Comparison of ENCODE assay signal across 27 mouse cellular contexts in genomic region chr9:71697189-71697588, GRCm38 (mm10).
DNase-seq lines count a peak whose midpoint lies in the region; ATAC-seq and TF ChIP-seq lines count a peak whose summit lies in the region.
"Had no signal": no experiment of that assay in that cellular context is flagged by ENCODE, and none has a peak within 500 bp of the region (broad histone marks: within the 10 kb centered on the region; RNA-seq: fewer than 3 reads in every experiment).

No protein-coding gene starts in this region.

- H3K36me3 ChIP-seq in heart, embryonic 12.5 days, result peaks cover 15% of the 10 kb centered on the region
- peaks cover under 1% of the 10 kb centered on the region; the same call in 1 of the 2 replicates for H3K36me3 ChIP-seq in liver, adult 2 months (ENCODE audit: control insufficient read depth, insufficient read depth, low read length)
- H3K36me3 ChIP-seq in liver, embryonic 11.5 days (ENCODE audit: control insufficient read depth, insufficient read depth, low read length), result no peaks in the 10 kb centered on the region
- no peaks in the 10 kb centered on the region for H3K36me3 ChIP-seq in intestine, embryonic 15.5 days
- H3K36me3 ChIP-seq: G1E; hindbrain, embryonic 12.5 days; limb, embryonic 10.5 days; limb, embryonic 15.5 days; liver, embryonic 15.5 days; lung, embryonic 15.5 days; neural tube, embryonic 12.5 days had no signal

- H3K9me3 ChIP-seq in heart, embryonic 12.5 days (replicated peaks), result no peaks in the 10 kb centered on the region
- no peaks in the 10 kb centered on the region for H3K9me3 ChIP-seq in liver, embryonic 11.5 days (ENCODE audit: control insufficient read depth, low read length)
- no peaks in the 10 kb centered on the region for H3K9me3 ChIP-seq in intestine, embryonic 15.5 days
- H3K9me3 ChIP-seq: G1E; hindbrain, embryonic 12.5 days; limb, embryonic 10.5 days; limb, embryonic 15.5 days; liver, embryonic 15.5 days; lung, embryonic 15.5 days; neural tube, embryonic 12.5 days had no signal

- no peak for TF ChIP-seq POLR2A in liver, adult 2 months (IDR thresholded peaks at IDR 0.05; ENCODE audit: extremely low read depth, insufficient read depth, low read length)

- no peak for ATAC-seq in heart, embryonic 12.5 days (ENCODE audit: insufficient number of reproducible peaks, low FRiP score)
- no peak for ATAC-seq in liver, embryonic 11.5 days (replicated peaks; ENCODE audit: low FRiP score)
- 0 out of 2 replicates have a peak, but pooled peaks have one; percentile 63 for ATAC-seq in intestine, embryonic 15.5 days
- ATAC-seq: forebrain, embryonic 16.5 days; hindbrain, postnatal 0 days; midbrain, embryonic 16.5 days had no signal

- H3K79me2 ChIP-seq in liver, adult 2 months (ENCODE audit: control insufficient read depth, insufficient read depth, low read length), result peaks cover 13% of the 10 kb centered on the region

- H3K27ac ChIP-seq in heart, embryonic 12.5 days (ENCODE audit: poor library complexity, severe bottlenecking), result peak overlapping the region; percentile 72
- peak overlapping the region; percentile 66 for H3K27ac ChIP-seq in liver, adult 2 months (replicated peaks; ENCODE audit: insufficient read depth, low read depth, low read length)
- no peak overlapping the region for H3K27ac ChIP-seq in liver, embryonic 11.5 days (ENCODE audit: low read depth, low read length)
- H3K27ac ChIP-seq in intestine, embryonic 15.5 days, result no peak overlapping the region
- H3K27ac ChIP-seq: hindbrain, embryonic 12.5 days; hindbrain, postnatal 0 days; limb, embryonic 10.5 days; liver, embryonic 15.5 days; lung, embryonic 15.5 days; neural tube, embryonic 12.5 days; stomach, postnatal 0 days had no signal

- H3K9ac ChIP-seq in heart, embryonic 12.5 days, result no peak overlapping the region
- no peak overlapping the region for H3K9ac ChIP-seq in liver, adult 2 months (ENCODE audit: low read depth, low read length)
- no peak overlapping the region for H3K9ac ChIP-seq in liver, embryonic 11.5 days (ENCODE audit: low read depth, low read length)
- no peak overlapping the region for H3K9ac ChIP-seq in intestine, embryonic 15.5 days
- H3K9ac ChIP-seq: hindbrain, embryonic 12.5 days; limb, embryonic 15.5 days; liver, embryonic 15.5 days; lung, embryonic 15.5 days; neural tube, embryonic 12.5 days had no signal

- H3K27me3 ChIP-seq in heart, embryonic 12.5 days (replicated peaks), result no peaks in the 10 kb centered on the region
- H3K27me3 ChIP-seq in liver, adult 2 months (ENCODE audit: control insufficient read depth, insufficient read depth, low read length), result no peaks in the 10 kb centered on the region
- H3K27me3 ChIP-seq in liver, embryonic 11.5 days (replicated peaks; ENCODE audit: control insufficient read depth, insufficient read depth, low read length), result no peaks in the 10 kb centered on the region; the same call in 1 of the 2 replicates
- H3K27me3 ChIP-seq in intestine, embryonic 15.5 days (replicated peaks), result no peaks in the 10 kb centered on the region
- H3K27me3 ChIP-seq: hindbrain, embryonic 12.5 days; limb, embryonic 15.5 days; liver, embryonic 15.5 days; lung, embryonic 15.5 days; neural tube, embryonic 12.5 days had no signal

- no peak overlapping the region for H3K4me3 ChIP-seq in heart, embryonic 12.5 days
- H3K4me3 ChIP-seq in liver, adult 2 months (ENCODE audit: insufficient read depth, low read depth, low read length), result no peak overlapping the region
- H3K4me3 ChIP-seq in liver, embryonic 11.5 days (ENCODE audit: low read depth, low read length), result no peak overlapping the region
- H3K4me3 ChIP-seq in intestine, embryonic 15.5 days (replicated peaks), result no peak overlapping the region
- H3K4me3 ChIP-seq: erythroblast, embryonic 14.5 days; hindbrain, embryonic 12.5 days; limb, embryonic 10.5 days; limb, embryonic 15.5 days; liver, embryonic 15.5 days; lung, embryonic 15.5 days; neural tube, embryonic 12.5 days had no signal

- intact Hi-C loops in heart, postnatal 14 days (cut with DNase I), result no loop called here

- TF ChIP-seq CTCF in liver, adult 2 months (IDR thresholded peaks at IDR 0.05; ENCODE audit: low read depth, low read length), result no peak

- H3K4me1 ChIP-seq in heart, embryonic 12.5 days (replicated peaks), result peaks cover 69% of the 10 kb centered on the region
- peaks cover 20% of the 10 kb centered on the region for H3K4me1 ChIP-seq in liver, adult 2 months (ENCODE audit: control insufficient read depth, insufficient read depth, low read length)
- peaks cover 6% of the 10 kb centered on the region; the same call in 1 of the 2 replicates for H3K4me1 ChIP-seq in liver, embryonic 11.5 days (replicated peaks; ENCODE audit: control insufficient read depth, insufficient read depth, low read length)
- 0 out of 2 replicates have a peak, but pooled peaks cover 1% of the 10 kb centered on the region for H3K4me1 ChIP-seq in intestine, embryonic 15.5 days (replicated peaks)
- H3K4me1 ChIP-seq: liver, embryonic 15.5 days; neural tube, embryonic 12.5 days had no signal

- DNase-seq in heart, postnatal 14 days, result no peak
- peak; percentile 47 for DNase-seq in liver, adult 2 months (ENCODE audit: extremely low read depth, low read depth, low spot score)
- no peak for DNase-seq in liver, embryonic 11.5 days (ENCODE audit: low spot score)
- no peak for DNase-seq in right cerebral cortex, postnatal 10 days (ENCODE audit: low spot score in 2 of 2)
- no peak for DNase-seq in cerebellum, adult 11 months
- DNase-seq: kidney, adult 18-20 months; kidney, postnatal 4 days; layer of hippocampus, postnatal 36 days; right cerebral cortex, adult 18-20 months; right cerebral cortex, postnatal 4 days; thymus, adult 18-20 months; thymus, postnatal 25 days had no signal

- H3K4me2 ChIP-seq in heart, embryonic 12.5 days, result no peak overlapping the region
- no peak overlapping the region for H3K4me2 ChIP-seq in liver, embryonic 11.5 days
- H3K4me2 ChIP-seq in intestine, embryonic 15.5 days (replicated peaks), result no peak overlapping the region
- H3K4me2 ChIP-seq: hindbrain, embryonic 12.5 days; limb, embryonic 15.5 days; liver, embryonic 15.5 days; lung, embryonic 15.5 days; midbrain, embryonic 11.5 days; neural tube, embryonic 12.5 days had no signal

- 72% methylated on average over 2 of the region's 2 CpGs for WGBS in heart, embryonic 12.5 days
- WGBS in liver, adult 2 months, result 33% methylated on average over 2 of the region's 2 CpGs
- 76% methylated on average over 2 of the region's 2 CpGs for WGBS in liver, embryonic 11.5 days
- WGBS in intestine, embryonic 15.5 days, result 38% methylated on average over 2 of the region's 2 CpGs

Comparison
In these comparisons a context has a peak if more than half of its experiments do, and no peak if none do; other contexts are left out.
1. H3K27ac ChIP-seq: peak in heart, embryonic 12.5 days (single experiment) and liver, adult 2 months (single experiment); none in liver, embryonic 11.5 days (single experiment) and intestine, embryonic 15.5 days (single experiment).